Mouse (Mus musculus) ES-E14 (cell line): ENCODE measurements around the gene Arl8a. TPM values are rescaled to one million over a fixed set of nuclear protein-coding genes. Genes with fewer than 3 reads are reported as not detected.

ENCODE experiments used
- DNase-seq: peaks from one replicate; pipeline ENCODE4 v3.0.0-alpha.2; 2013; ENCODE audit warnings: low read depth, low spot score
- H3K27ac ChIP-seq: 2 replicates; pipeline ENCODE4 v1.5.1; 2012; ENCODE audit warnings: low read depth, mild to moderate bottlenecking, low read length, moderate library complexity, mixed read lengths; ENCODE audit not compliant: poor library complexity, insufficient read depth, severe bottlenecking
- H3K36me3 ChIP-seq: 2 replicates; pipeline ENCODE4 v1.6.1; 2012; ENCODE audit warnings: mild to moderate bottlenecking, low read length, moderate library complexity, mixed read lengths; ENCODE audit not compliant: control insufficient read depth, poor library complexity, insufficient read depth, severe bottlenecking
- H3K4me1 ChIP-seq, 2 experiments: fragments of 150-350 bp in 1 of 2; sonication (generic) in 1 of 2; 2 replicates each; pipeline ENCODE4 v1.6.1; 2012; ENCODE audit warnings: low read length in 2 of 2, mild to moderate bottlenecking in 1 of 2, mixed read lengths in 1 of 2; ENCODE audit not compliant: control insufficient read depth in 2 of 2, insufficient read depth in 2 of 2, poor library complexity in 1 of 2
- H3K4me3 ChIP-seq, 2 experiments: fragments of 150-350 bp in 1 of 2; sonication (generic) in 1 of 2; 2 replicates each; pipeline ENCODE4 v1.5.1; 2012; ENCODE audit warnings: low read length in 2 of 2, low read depth in 1 of 2, mild to moderate bottlenecking in 1 of 2, mixed read lengths in 1 of 2; ENCODE audit not compliant: insufficient read depth in 1 of 2, poor library complexity in 1 of 2, severe bottlenecking in 1 of 2
- H3K9ac ChIP-seq: 2 replicates; pipeline ENCODE4 v1.6.1; 2012; ENCODE audit warnings: low read depth, mild to moderate bottlenecking, low read length, mixed read lengths; ENCODE audit not compliant: poor library complexity, insufficient read depth, severe bottlenecking
- H3K9me3 ChIP-seq: fragments of 150-350 bp; sonication (generic); 2 replicates; pipeline ENCODE4 v1.6.1; 2012; ENCODE audit warnings: low read depth, mild to moderate bottlenecking, low read length; ENCODE audit not compliant: control insufficient read depth, insufficient read depth
- CHD2 ChIP-seq: IDR thresholded peaks from 2 replicates; pipeline ENCODE4 v1.6.1; 2014; ENCODE audit warnings: mild to moderate bottlenecking, low read depth, low read length, inconsistent platforms
- HCFC1 ChIP-seq: IDR thresholded peaks from 2 replicates; pipeline ENCODE4 v1.6.1; 2012; ENCODE audit warnings: low read length, inconsistent platforms, borderline replicate concordance; ENCODE audit not compliant: insufficient read depth
- MAFK ChIP-seq: IDR thresholded peaks from 2 replicates; pipeline ENCODE4 v1.6.1; 2014; ENCODE audit warnings: mild to moderate bottlenecking, low read depth, low read length, inconsistent platforms; ENCODE audit not compliant: insufficient read depth
- ZC3H11A ChIP-seq: IDR thresholded peaks from 2 replicates; pipeline ENCODE4 v1.6.1; 2012; ENCODE audit warnings: low read depth, mild to moderate bottlenecking, inconsistent platforms, low read length, borderline replicate concordance
- ZNF384 ChIP-seq: IDR thresholded peaks from 2 replicates; pipeline ENCODE4 v1.6.1; 2012; ENCODE audit warnings: low read depth, low read length, inconsistent platforms
- in situ Hi-C, 2 experiments: fragments of 600-800 bp; cut with MboI; formaldehyde crosslinking; loops; one replicate each; pipeline ENCODE4 v1.15.1; 2025; ENCODE audit warnings: low sequenced_read_pairs in 2 of 2, inconsistent platforms in 1 of 2; ENCODE audit not compliant: unreplicated experiment in 2 of 2
- total RNA-seq: library from RNA; depleted of rRNA; stranded (reverse); fragments of 300-350 nt; gene quantifications from 2 replicates; pipeline ENCODE4 v1.2.3, GENCODE M21; 2012

Gene Arl8a
- total RNA-seq, 1 experiment: 17.5 TPM

DNA sequence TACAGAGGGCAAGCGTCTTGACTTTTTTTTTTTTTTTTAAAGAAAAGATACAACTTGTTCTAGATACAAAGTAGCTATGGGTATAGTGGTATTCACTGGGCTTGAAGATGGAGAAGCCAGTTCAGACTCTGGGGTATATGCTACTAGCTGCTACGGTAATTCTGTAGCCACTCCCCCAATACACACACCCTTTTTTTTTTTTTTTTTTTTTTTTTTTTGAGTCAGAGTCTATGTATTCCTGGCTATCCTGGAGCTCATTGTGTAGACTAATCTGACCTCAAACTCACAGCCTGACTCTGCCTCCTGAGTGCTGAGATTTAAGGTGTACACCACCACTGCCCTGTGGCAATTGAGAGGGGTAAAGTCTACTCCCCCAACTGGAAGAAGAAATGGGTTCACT, 4.2 kb upstream of the Arl8a start:
- no peak overlapping the region for H3K9ac ChIP-seq

GRCm38 (mm10) chr1:135143940-135144339, 2.7 kb upstream of the Arl8a start:
- Histone ChIP-seq H3K9ac (no peak overlapping the region), H3K4me3 (no peak overlapping the region), H3K27ac (no peak overlapping the region), H3K9me3 (no peaks in the 10 kb centered on the region), H3K4me1 (peaks cover 0 to 7% of the 10 kb centered on the region in 2 experiments; a peak in 1 of 4 replicates), H3K36me3 (no peaks in the 10 kb centered on the region; the same call in 1 of the 2 replicates)
- in situ Hi-C loops: no loop called here
- TF ChIP-seq ZC3H11A (no peak), HCFC1 (no peak)
- DNase-seq: no peak

More for the DNA sequence above, 4.2 kb upstream of the Arl8a start:
- Histone ChIP-seq H3K9me3 (no peaks in the 10 kb centered on the region), H3K36me3 (no peaks in the 10 kb centered on the region), H3K4me3 (no peak overlapping the region), H3K4me1 (peaks cover 0 to 7% of the 10 kb centered on the region in 2 experiments; a peak in 1 of 4 replicates), H3K27ac (no peak overlapping the region)
- no peak for DNase-seq
- in situ Hi-C loops: no loop called here
- TF ChIP-seq ZC3H11A (no peak), ZNF384 (peak; percentile 79; the same call in 1 of the 2 replicates)

GRCm38 (mm10) chr1:135146946-135147701, 500 bp downstream of the Arl8a start:
- Histone ChIP-seq H3K4me3 (peak overlapping the region; percentile 61 to 85), H3K27ac (peak overlapping the region; percentile 48), H3K9me3 (no peaks in the 10 kb centered on the region), H3K4me1 (0 out of 4 replicates have a peak, but pooled peaks cover 0 to 1% of the 10 kb centered on the region in 2 experiments), H3K36me3 (no peaks in the 10 kb centered on the region; the same call in 1 of the 2 replicates), H3K9ac (peak overlapping the region; percentile 82)
- in situ Hi-C loops: no loop called here
- TF ChIP-seq HCFC1: 0 out of 2 replicates have a peak, but pooled peaks have one; percentile 42
- no peak for TF ChIP-seq MAFK
- TF ChIP-seq CHD2: no peak
- TF ChIP-seq ZNF384: no peak
- TF ChIP-seq ZC3H11A: no peak
- no peak for DNase-seq

GRCm38 (mm10) chr1:135147702-135148058, 1.1 kb downstream of the Arl8a start:
- Histone ChIP-seq H3K4me3 (peak overlapping the region; percentile 61 to 85), H3K36me3 (peaks cover 4% of the 10 kb centered on the region; the same call in 1 of the 2 replicates), H3K4me1 (peaks cover 1 to 2% of the 10 kb centered on the region in 2 experiments; a peak in 1 of 4 replicates), H3K27ac (0 out of 2 replicates have a peak overlapping the region, but pooled peaks have one; percentile 15), H3K9ac (peak overlapping the region; percentile 82), H3K9me3 (no peaks in the 10 kb centered on the region)
- in situ Hi-C loops: no loop called here
- DNase-seq: no peak
- no peak for TF ChIP-seq CHD2
- no peak for TF ChIP-seq ZNF384
- TF ChIP-seq ZC3H11A: no peak
- no peak for TF ChIP-seq MAFK
- no peak for TF ChIP-seq HCFC1
